Mouse (Mus musculus) neutrophil, adult 5-6 weeks (primary cell): Measurements from ENCODE around the gene Pou3f1. TPM values are rescaled to one million over a fixed set of nuclear protein-coding genes. Genes with fewer than 3 reads are reported as not detected.

ENCODE experiments used
- ATAC-seq: fragments of 151-379, 151-347 bp; 2 replicates; pipeline ENCODE4 v1.8.0; 2017; ENCODE audit warnings: mild to moderate bottlenecking, moderate TSS enrichment; ENCODE audit not compliant: insufficient number of reproducible peaks, poor library complexity, low FRiP score, severe bottlenecking; ENCODE audit errors: extremely low read depth
- total RNA-seq: library from RNA; stranded (forward); fragments of 200-1000 nt; gene quantifications from 2 replicates; pipeline ENCODE4 v1.2.3, GENCODE M21; 2017

Pou3f1 gene
- total RNA-seq, 1 experiment from 2014 or later: not detected

DNA sequence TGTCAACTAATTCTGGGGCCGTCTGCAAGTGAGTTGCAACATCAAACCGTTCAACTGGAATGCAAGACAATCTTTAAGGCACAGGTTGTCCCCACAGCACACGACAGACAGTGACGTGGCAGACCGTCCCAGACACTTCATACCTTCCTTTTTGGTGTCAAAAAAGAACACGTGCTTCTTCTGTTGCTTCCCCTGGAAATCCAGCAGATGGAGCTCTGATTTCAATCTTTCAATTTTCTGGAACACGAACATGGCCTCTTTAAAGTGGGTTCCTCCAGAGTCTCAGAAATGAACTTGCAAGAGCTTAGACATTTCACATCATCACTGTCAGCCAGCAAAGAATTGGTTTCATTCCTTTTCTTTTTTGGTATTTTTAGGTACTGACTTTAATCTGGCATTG, 25.7 kb downstream of the Pou3f1 start:
- ATAC-seq: no peak

DNA sequence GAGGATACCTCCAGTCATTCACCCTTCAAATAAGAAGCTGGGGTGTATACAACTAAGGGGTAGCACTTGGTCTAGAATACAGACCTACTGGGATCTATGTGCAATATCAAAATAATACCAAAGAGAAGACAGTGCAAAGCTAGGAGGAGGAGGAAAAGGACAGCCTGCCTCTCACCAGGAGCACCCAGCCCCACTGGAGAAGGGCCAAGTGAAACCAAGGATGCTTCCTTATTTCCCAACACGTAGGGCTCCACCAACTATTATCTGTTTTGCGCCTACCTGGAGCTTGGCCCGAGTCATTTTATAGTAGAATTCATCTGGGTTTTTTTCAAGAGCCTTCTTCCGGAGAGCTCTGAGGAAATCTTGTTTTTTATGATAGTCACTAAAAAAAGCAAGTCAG, 26.9 kb downstream of the Pou3f1 start:
- no peak for ATAC-seq

GRCm38 (mm10) chr4:124685004-124685403, 28.4 kb downstream of the Pou3f1 start:
- ATAC-seq: no peak

- ATAC-seq: no peak
Observed at GRCm38 (mm10) chr4:124685453-124685852, 28.8 kb downstream of the Pou3f1 start.

DNA sequence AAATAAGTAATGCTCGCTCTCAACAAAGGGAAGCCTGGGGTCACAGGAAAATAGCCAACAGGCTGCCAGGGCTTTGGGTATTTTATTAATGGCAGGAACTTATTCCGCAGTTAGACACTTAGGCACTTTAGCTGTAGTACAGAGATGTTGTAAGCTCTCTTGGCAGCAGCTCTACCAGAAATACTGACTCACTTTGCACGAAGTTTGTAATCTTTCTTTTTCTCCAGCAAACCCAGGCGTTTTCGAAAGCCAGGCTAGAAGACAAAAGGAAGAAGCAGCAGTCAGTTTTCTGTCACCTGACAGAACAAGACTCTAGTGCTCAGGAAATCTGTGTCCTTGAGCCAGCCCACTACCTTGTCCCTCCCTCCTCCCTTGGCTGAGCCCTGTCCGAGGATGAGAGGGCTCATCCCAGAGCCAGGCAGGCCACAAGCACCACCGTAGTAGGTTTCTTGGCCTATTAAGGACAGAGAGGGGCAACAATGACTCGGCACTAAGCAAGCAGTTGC, 29.3 kb downstream of the Pou3f1 start:
- ATAC-seq: no peak

DNA sequence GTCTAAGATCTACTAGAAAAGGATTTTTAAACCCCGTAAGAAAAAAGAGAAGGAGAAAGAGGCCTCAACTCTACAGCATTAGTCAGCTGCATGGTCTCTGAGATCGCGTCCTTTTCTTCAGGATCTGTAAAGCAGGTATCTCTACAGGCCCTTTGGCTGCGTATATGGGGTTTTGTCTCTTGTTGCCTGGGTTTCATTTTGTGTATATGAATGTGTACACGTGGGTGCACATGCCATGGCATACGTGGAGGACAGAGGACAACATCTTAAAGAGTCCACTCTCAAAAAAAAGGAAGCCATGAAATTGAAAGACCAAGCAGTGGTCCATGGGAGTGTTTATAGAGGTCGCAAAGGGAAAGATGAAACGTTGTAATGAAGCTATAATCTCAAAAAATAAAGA, 34.8 kb downstream of the Pou3f1 start:
- ATAC-seq: no peak

DNA sequence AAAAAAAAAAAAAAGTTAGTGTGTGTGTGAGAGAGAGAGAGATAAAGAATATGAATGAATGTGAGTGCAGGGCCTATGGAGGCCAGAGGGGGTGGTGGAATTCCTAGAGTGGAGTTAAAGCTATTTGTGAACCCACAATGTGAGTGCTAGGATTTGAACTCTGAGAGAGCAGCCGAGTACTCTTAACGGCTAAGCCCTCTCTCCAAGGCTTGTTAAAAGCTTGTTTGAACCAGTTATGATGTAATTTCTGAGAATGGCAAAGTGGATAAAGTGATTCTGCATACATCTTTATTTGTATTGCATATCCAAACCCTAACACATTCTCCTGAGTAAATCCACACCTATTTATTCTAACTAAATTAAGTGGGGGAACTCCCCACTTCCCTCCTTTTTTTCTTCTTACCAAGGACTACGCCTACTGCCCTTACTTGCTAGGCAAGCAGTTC, 35.8 kb downstream of the Pou3f1 start:
- ATAC-seq: no peak

GRCm38 (mm10) chr4:124693135-124693894, 36.7 kb downstream of the Pou3f1 start, which contains the start of gene Utp11:
Gene Utp11 (minus strand): TSS chr4:124693600.
- peak; percentile 98 for ATAC-seq

- ATAC-seq: no peak
Observed at GRCm38 (mm10) chr4:124694572-124694971, 38.0 kb downstream of the Pou3f1 start.

DNA sequence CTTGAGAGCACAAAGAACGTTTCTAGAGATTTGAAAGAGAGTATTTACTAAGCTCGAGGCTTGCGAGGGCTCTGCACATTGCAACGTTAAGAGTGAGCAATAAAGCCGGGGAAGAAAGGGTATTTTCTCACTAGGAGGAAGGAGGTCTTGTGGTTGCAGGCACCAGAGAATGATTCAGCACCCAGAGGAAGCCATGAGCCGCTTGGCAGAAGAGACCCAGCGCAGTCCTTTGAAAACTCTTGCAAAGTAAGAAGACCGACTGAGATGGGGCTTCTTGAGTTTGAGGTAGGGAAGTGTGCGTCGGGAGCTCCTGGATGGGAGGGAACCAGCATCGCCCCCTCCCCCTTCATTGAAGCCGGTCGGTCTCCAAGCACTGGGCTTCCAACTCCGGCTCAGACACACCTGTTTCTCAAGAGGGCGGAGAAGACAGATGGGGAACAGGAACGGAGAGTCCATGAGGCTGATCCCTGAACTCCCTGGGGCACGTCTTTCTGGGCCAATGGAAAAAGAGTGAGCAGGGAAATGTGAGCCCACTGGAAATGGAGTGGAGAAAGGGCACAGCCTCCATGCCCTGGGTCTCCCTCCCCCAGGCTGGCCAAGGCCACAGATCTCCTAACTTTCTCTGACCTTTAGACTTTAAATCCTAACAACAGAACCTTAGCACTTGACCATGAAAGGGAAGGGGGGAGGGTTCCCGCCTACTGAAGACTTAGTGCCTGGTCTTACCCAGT, 39.3 kb downstream of the Pou3f1 start:
- no peak for ATAC-seq

DNA sequence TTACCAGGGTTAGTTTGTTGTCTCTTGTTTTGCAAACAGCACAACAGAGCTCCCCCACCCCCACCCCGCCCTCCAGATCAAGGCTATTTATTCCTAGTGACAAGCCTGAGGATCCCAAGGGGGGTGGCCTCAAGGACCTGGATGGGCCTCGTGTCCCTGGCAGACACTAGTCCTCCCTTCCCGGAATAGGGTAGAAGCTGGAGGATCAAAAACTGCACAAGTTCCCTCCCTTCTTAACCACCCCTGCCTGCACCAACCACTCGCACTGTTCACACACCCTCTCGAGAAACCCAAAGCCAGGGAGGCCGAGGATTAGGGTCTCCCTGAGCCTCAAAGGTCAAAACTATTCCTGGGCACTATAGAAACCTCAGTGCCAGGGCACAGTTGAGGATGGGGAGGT, 43.2 kb downstream of the Pou3f1 start:
- ATAC-seq: no peak

DNA sequence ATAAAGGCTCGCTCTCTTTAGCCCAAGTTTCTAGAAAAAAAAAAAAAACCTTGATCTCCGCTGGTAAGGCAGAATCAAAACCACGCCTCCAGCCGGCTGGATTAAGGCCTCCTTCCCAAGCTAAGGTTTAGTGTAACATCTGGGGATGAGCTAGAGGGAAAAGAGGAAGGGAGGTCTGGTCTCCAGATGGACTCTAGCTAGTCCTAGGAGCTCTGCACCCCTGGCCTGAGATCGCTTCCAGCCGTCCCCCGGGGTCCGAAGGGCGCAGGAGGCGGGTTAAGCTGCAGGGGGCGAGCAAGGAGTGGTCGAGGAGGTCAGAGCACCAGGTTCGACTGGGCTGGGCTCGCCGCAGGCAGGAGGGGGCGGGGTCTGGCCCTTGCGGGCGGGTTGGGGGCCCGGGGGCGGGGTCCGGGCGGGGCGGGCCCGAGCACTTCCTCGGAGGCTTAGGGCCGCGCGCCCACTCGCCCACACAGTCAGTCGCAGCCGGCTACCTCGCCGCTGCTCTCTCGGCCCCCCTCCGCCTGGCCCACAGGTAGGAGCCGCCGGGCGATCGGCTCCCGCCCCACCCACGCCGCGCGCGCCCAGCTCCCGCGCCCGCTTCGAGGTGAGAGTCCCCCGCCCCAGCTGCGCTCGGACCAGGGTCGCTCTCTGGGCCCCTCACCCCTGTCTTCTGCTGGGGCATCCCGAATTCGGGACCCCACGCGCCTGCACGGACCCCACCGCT, 43.8 kb downstream of the Pou3f1 start, which contains the start of gene Fhl3:
Gene Fhl3 (plus strand): TSS at position 454 of the 724 bp plus-strand sequence.
- peak; percentile 37 for ATAC-seq

GRCm38 (mm10) chr4:124701052-124701845, 44.6 kb downstream of the Pou3f1 start:
- peak; percentile 11; the same call in 1 of the 2 replicates for ATAC-seq

DNA sequence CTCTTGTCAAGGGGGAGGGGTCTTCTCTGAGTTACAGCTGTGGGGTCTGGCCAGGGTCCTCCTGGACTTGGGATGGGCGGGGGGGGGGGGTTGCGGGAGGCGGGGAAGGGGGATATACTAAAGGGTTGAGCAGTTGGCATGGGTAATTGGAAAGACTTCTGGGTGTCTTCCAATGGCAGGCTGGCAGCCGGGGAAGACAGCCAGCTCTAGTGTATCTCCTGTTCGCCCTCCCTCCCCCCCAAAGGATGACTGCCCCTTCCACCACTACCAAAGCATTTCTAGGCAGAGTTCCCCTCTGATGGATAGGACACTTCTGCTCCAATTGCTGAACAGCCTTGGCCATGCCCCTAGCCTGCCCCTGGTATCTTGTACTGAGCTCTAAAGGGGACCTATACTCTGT, 45.3 kb downstream of the Pou3f1 start:
- no peak for ATAC-seq

DNA sequence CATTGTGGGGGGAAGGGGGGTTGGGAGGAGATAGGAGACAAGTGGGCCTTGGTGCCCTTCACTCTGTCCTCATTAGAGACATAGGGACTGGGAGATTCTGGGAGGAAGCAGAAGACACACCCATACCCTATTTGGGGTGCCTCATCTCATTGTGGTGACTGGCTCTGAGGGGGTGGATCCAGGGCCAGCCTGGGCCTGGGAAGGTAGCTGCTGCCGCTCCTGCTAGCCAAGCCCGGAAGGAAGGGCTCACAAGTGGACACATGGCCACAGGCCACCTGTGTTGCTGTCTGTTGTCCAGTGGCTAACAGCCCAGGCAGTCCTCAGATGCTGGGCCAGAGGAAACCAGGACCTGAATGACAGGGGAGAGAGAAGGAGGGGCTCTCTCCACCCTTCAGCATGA, 46.8 kb downstream of the Pou3f1 start:
- no peak for ATAC-seq

GRCm38 (mm10) chr4:124703881-124704796, 47.5 kb downstream of the Pou3f1 start:
- peak; percentile 43; the same call in 1 of the 2 replicates for ATAC-seq

- no peak for ATAC-seq
Observed at GRCm38 (mm10) chr4:124704797-124705474, 48.3 kb downstream of the Pou3f1 start.
